Mouse (Mus musculus): Measurements from ENCODE around the gene Ankrd63. TPM values are rescaled to one million over a fixed set of nuclear protein-coding genes. Genes with fewer than 3 reads are reported as not detected.
A peak's percentile ranks its signal among the peaks of the same experiment; 100 is the strongest.
"Not testable (repeated sequence)": the region's sequence is repeated elsewhere in the genome, so short reads cannot be mapped to it uniquely, and the experiment has no call there.

The Ankrd63 gene
- polyA plus RNA-seq, 1 experiment from 2014 or later = 0.39 TPM

DNA sequence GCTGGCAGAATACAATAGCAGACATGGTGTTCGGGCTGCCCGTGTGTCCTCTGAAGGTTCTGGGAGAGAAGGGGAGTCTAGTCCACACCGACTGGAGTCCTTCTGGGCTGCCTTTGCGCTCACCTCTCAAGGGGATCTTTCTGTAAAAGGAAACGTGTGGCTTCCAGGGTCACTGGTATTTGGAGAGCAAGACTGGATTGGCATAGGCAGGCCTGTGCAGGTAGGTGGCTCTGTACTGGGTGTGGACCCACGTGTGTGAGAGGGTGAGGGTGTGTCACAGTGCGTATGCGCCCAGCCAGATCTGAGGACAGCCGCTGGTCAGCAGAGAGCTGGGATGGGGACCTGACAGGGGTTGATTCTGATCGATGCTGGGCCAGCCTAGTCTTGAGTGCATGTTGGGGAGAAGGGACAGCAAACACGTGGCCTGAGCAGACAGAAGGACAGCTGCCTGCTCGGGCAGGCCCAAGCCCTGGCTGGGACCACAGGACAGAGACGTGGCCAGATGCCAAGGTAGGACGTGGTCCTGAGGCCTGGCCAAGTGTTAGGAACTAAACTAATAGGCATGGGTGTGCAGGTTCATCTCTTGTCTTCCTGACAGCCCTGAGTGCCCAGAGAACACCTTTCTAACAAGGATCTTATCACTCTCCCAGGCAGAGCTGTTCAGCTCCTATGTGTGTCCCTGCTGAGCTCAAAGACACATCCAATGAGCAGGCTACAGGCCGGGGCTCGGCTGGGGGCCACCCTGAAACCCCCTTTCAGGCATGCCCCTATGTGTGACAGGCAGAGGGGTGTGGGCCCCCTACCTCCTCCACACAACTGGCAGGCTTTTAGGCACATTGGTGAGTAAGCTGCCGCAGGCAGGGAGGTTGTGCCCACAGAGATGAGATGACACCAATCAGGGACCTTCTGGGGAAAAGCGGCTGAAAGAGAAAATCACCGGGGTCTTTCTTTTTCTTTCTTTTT lies 39.7 kb downstream of the Ankrd63 start:
- WGBS = 58% methylated on average over 19 of the region's 19 CpGs
- Histone ChIP-seq H3K27me3 (peaks cover 37% of the 10 kb centered on the region), H3K9me3 (replicated peaks) (no peaks in the 10 kb centered on the region), H3K4me1 (peaks cover 23% of the 10 kb centered on the region), H3K27ac (no peak overlapping the region), H3K4me3 (replicated peaks) (peak overlapping the region; percentile 46), H3K4me2 (peak overlapping the region; percentile 91), H3K9ac (peak overlapping the region; percentile 47; the same call in 1 of the 2 replicates), H3K36me3 (no peaks in the 10 kb centered on the region)
- no peak for ATAC-seq (replicated peaks; ENCODE audit: low FRiP score)

DNA sequence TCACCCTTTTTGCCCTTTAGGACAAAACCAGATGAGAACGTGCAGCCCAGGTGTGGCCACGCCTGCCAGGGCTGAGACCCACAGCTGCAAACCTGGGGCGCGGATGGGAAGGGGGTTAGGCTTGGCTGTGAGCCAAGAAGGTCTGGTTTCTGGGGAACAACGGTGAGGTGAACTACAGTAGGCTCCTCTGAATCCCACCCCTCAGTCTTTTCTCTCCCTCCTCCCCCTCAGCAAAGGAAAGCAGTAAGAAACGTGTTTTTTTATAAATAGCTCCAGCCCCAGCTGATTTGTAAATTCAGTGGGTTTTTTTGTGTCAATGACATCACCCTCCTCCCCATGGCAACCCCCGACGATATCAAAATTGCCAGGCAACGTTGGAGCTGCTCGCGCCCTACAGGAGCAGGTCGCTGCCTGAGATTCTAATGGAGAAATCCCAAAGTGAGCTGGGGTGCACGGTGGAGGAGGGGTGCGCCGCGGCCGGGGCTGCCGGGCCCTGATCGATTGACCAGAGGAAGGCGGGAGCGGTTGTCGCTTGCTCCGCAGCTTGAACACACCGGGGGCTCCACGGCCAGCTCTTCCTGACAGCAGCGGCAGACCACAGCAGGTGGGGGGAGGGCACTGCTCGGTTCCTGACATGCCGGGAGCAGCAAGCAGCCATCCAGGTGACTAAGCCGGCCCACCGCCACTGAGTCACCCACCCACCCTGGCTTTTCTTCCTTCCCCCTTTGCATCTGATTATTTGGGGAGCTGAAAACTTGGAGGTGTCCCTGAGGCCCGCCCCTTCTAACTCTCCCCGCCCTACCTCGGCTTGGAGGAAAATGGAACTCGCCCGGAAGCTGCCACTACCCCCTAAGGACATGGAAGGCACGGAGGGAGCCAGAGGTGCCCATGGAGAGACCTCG lies 40.6 kb downstream of the Ankrd63 start, which contains the start of gene Pak6:
Gene Pak6 (plus strand): TSS at position 402 of the 902 bp plus-strand sequence.
- no peak for ATAC-seq (replicated peaks; ENCODE audit: low FRiP score)
- H3K4me1 ChIP-seq = peaks cover 29% of the 10 kb centered on the region
- no peak within 1 kb of the TSS for H3K27ac ChIP-seq
- no peaks in the 10 kb centered on the region for H3K9me3 ChIP-seq (replicated peaks)
- 2% methylated on average over 37 of the region's 37 CpGs for WGBS
- H3K36me3 ChIP-seq = no peaks in the 10 kb centered on the region
- H3K4me3 ChIP-seq (replicated peaks) = peak within 1 kb of the TSS; percentile 46
- H3K4me2 ChIP-seq = peak within 1 kb of the TSS; percentile 91
- H3K9ac ChIP-seq = peak within 1 kb of the TSS; percentile 47; the same call in 1 of the 2 replicates
- peaks cover 37% of the 10 kb centered on the region for H3K27me3 ChIP-seq

DNA sequence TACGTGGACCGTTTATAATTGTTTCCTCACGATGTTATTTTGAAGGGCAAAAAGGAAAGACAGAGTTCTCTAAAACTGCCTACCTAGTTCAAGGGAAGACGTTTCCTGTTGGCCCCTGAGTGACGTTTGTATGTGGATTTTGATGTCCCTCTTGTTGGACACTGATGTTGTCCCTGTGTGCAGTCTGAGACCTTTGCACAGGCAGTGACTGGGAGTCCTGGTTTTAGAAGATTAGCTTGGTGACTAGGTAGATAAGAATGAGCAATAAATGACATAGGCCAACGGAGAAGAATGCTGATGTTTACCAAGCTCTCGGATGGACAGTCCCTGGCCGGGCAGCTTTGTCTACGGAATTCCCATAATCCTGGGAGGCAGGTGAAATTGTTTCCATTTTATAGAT lies 41.9 kb downstream of the Ankrd63 start:
- Histone ChIP-seq H3K27me3 (peaks cover 37% of the 10 kb centered on the region), H3K36me3 (no peaks in the 10 kb centered on the region), H3K4me2 (no peak overlapping the region), H3K4me1 (peaks cover 31% of the 10 kb centered on the region), H3K4me3 (replicated peaks) (no peak overlapping the region), H3K9me3 (replicated peaks) (no peaks in the 10 kb centered on the region), H3K27ac (no peak overlapping the region), H3K9ac (no peak overlapping the region)
- no peak for ATAC-seq (replicated peaks; ENCODE audit: low FRiP score)
- WGBS = 78% methylated on average over 9 of the region's 9 CpGs

DNA sequence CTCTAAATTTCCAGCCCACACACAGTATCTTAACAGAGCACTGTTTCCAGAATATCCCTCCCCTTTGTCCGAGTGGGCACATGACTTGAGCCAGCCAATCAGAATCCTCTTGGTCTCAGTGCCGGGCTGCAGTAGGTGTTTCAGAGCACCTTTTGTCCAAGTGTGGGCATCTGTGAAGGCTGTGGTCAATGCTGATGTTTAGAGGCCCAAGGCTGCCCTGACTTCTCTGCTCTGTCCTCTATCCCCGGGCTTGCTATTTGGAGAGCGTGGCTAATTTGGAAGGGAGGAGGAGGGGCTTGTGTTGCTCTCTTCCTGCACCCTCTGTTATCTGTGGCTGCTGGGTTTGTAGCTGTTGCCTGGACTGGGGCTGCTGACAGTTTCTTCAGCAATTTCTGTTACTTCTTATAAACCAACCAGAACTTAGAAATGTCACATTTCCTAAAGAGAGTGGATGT lies 43.7 kb downstream of the Ankrd63 start:
- H3K4me1 ChIP-seq = peaks cover 41% of the 10 kb centered on the region
- peak; percentile 79 for ATAC-seq (replicated peaks; ENCODE audit: low FRiP score)
- 3% methylated on average over 4 of the region's 4 CpGs for WGBS

DNA sequence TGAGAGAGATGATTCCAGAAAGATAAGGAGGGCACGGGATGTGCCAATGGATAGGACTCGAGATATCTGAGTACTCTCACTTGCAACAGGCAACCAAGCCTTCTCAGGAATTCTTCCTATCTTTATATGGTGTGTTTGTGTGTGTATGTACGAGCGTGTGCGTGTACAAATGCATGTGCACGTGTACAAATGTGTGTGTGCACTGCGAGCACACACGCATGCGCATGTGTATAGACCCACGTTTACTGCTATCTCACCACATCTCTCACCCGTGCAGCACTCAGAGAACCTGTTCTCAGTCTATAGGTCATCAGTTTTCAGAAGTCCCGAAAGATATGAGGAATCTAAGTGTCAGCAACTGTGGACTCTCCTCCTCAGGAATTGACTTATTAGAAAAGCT lies 44.3 kb downstream of the Ankrd63 start:
- Histone ChIP-seq H3K4me2 (peak overlapping the region; percentile 67), H3K27ac (no peak overlapping the region), H3K9me3 (replicated peaks) (no peaks in the 10 kb centered on the region), H3K27me3 (peaks cover 35% of the 10 kb centered on the region), H3K36me3 (no peaks in the 10 kb centered on the region), H3K4me3 (replicated peaks) (peak overlapping the region; percentile 46), H3K4me1 (peaks cover 41% of the 10 kb centered on the region), H3K9ac (no peak overlapping the region)
- WGBS = 78% methylated on average over 12 of the region's 12 CpGs
- ATAC-seq (replicated peaks; ENCODE audit: low FRiP score) = no peak

More for the DNA sequence above, 43.7 kb downstream of the Ankrd63 start:
- Histone ChIP-seq H3K4me2 (peak overlapping the region; percentile 67), H3K4me3 (replicated peaks) (peak overlapping the region; percentile 46), H3K27ac (0 out of 2 replicates have a peak overlapping the region, but pooled peaks have one; percentile 9), H3K9ac (no peak overlapping the region; the same call in 1 of the 2 replicates), H3K9me3 (replicated peaks) (no peaks in the 10 kb centered on the region), H3K36me3 (no peaks in the 10 kb centered on the region), H3K27me3 (peaks cover 35% of the 10 kb centered on the region)

DNA sequence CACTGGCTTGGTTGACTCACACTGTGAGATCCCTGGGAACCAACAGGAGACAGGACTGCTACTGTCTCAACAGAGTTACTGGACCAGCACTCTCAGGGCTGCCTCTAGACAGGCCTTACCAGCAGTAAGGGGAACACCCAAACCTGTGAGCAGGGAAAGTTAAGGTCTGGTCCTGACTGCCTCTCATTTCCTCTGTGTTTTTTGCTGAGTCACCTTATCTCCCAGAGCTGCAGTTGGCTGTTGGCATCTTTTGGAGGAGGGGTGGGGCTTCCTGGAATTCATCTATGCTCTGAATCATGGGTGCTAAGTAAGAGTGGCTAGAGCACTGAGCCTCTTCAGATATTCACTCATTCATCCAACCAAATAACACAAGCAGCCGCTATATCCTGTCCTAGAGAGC lies 44.7 kb downstream of the Ankrd63 start:
- Histone ChIP-seq H3K9ac (no peak overlapping the region), H3K36me3 (no peaks in the 10 kb centered on the region), H3K9me3 (replicated peaks) (no peaks in the 10 kb centered on the region), H3K27me3 (peaks cover 30% of the 10 kb centered on the region), H3K27ac (no peak overlapping the region), H3K4me2 (no peak overlapping the region), H3K4me1 (peaks cover 41% of the 10 kb centered on the region), H3K4me3 (replicated peaks) (no peak overlapping the region)
- ATAC-seq (replicated peaks; ENCODE audit: low FRiP score) = peak; percentile 50
- WGBS = 69% methylated on average over 1 of the region's 1 CpGs

DNA sequence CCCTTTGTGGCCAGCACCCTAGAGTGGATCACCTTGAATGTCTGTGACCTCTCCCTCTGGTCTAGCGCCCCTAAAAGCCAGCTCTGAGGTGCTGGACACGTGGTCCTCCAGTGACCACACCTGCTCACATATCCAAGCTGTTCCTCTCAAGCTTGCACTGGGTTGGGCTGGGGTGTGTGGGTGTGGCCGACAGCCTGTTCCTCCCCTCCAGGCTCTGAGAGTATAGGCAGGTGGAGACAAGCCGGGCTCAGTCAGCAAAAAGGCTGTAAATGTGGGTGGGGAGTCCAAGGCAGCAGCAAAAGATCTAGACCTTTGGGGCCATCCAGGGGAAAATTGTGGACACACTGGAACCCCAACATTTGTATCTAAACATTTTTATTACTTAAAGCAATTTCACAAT lies 45.3 kb downstream of the Ankrd63 start:
- Histone ChIP-seq H3K9ac (no peak overlapping the region), H3K9me3 (replicated peaks) (no peaks in the 10 kb centered on the region), H3K36me3 (no peaks in the 10 kb centered on the region), H3K27ac (no peak overlapping the region), H3K4me3 (replicated peaks) (no peak overlapping the region), H3K4me1 (peaks cover 38% of the 10 kb centered on the region), H3K4me2 (no peak overlapping the region), H3K27me3 (peaks cover 24% of the 10 kb centered on the region)
- 22% methylated on average over 4 of the region's 4 CpGs for WGBS
- ATAC-seq (replicated peaks; ENCODE audit: low FRiP score) = peak; percentile 75; the same call in 1 of the 2 replicates

DNA sequence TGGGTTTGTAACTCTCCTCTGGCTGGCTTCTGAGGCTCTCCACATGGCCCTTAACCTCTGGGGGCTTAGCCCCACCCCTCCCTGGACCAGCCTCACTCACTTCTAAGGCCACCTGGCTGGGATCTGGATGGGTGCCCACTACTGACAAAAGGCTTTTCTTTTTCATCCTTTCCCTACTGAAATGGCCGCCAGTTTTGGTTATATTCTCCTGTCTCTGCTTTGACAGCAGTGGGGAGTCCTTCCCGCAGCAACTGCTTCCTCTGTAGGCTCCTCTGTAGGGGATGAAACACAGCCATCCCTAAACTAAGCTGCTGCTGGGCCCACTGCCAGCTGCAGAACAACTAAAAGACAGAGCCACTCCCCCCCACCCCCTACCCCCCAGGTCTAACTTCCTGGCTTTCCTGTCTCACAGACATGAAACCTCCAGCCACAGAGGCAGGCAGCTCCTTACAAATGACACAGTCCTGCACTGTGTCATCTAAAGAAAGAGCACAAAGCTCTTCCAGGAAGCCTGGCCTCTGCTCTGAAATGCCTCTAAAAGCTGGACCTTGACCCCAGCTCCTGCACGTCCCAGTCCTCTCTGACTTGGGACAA lies 47.0 kb downstream of the Ankrd63 start:
- Histone ChIP-seq H3K4me1 (peaks cover 28% of the 10 kb centered on the region), H3K4me3 (replicated peaks) (no peak overlapping the region), H3K9me3 (replicated peaks) (no peaks in the 10 kb centered on the region), H3K36me3 (no peaks in the 10 kb centered on the region), H3K27ac (peak overlapping the region; percentile 65), H3K9ac (no peak overlapping the region; the same call in 1 of the 2 replicates), H3K4me2 (no peak overlapping the region), H3K27me3 (peaks cover 7% of the 10 kb centered on the region; the same call in 1 of the 2 replicates)
- 0 out of 2 replicates have a peak, but pooled peaks have one; percentile 9 for ATAC-seq (replicated peaks; ENCODE audit: low FRiP score)
- 23% methylated on average over 3 of the region's 3 CpGs for WGBS

DNA sequence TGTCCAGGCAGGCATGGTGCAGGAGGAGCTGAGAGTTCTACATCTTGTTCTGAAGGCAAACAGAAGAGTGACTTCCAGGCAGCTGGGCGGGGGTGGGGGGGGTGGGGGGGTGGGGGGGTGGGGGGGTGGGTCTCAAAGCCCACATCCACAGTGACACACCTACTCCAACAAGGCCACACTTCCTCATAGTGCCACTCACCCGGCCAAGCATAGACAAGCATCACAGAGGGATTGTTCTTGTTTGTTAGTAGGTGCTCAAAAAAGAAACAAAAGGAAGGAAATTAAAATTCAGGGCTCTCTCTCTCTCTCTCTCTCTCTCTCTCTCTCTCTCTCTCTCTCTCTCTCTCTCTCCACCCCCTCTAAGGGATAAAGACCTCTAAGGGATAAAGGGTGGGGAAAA lies 53.1 kb downstream of the Ankrd63 start:
- H3K4me2 ChIP-seq; H3K4me3 ChIP-seq (replicated peaks); H3K9ac ChIP-seq; ATAC-seq (replicated peaks; ENCODE audit: low FRiP score); H3K27me3 ChIP-seq; H3K4me1 ChIP-seq; H3K36me3 ChIP-seq; H3K9me3 ChIP-seq (replicated peaks); H3K27ac ChIP-seq: not testable (repeated sequence)
- 67% methylated on average over 1 of the region's 2 CpGs for WGBS

Measured in kidney, embryonic 15.5 days (tissue).